Mouse (Mus musculus) bone marrow macrophage, adult 2 months (primary cell): ENCODE data around the gene Kcnj9.

Source experiments
- CTCF ChIP-seq: IDR thresholded peaks from 2 replicates; pipeline ENCODE4 v1.5.1; 2012; ENCODE audit warnings: low read depth, mild to moderate bottlenecking, low read length, moderate library complexity
- POLR2A ChIP-seq: IDR thresholded peaks from 2 replicates; pipeline ENCODE4 v1.6.1; 2012; ENCODE audit warnings: mild to moderate bottlenecking, low read depth, low read length, borderline replicate concordance

DNA sequence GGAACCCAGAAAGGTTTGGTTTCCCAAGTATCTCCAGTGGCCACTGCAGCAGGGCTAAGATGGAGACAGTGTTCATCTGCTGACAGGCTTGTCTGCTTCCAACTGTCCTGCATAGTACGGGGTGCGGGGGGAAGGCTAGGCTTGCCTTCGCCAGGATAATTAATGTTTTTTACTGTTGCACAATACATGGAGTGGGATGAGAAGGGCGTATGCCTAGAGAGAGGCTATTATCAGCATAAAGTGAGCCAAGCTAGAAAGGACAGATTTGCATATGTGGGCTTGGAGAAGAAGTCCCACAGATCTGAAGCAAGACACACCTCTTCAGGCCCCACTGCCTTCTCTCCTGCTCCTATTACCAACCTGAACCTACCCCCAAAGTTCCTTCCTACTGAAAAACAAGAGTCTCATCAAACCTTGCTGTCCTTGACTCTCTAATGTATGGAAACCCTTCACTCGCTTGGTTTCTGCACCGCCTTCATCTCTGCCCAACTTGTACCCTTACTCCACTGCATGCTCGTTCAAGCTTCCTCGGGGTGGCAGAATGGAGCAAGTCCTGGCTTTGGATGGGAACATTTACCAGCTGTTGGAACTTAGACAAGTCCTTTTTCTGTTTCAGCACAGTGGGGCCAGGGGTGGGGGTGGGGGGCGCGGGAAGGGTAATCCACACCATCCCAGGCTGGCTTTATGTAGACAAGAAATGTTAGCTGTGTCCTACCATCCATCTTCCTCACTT, 47.4 kb downstream of the Kcnj9 start:
- TF ChIP-seq POLR2A, result no peak
- no peak for TF ChIP-seq CTCF
